Mouse (Mus musculus) lung, adult 2 months (tissue): ENCODE data around the gene Snx18.

Experiments used
- CTCF ChIP-seq: fragments of 200-500 bp; IDR thresholded peaks from 2 replicates; pipeline ENCODE4 v1.5.1; 2011; ENCODE audit warnings: mild to moderate bottlenecking, low read length, control low read depth; ENCODE audit not compliant: insufficient read depth
- POLR2A ChIP-seq: fragments of 200-500 bp; IDR thresholded peaks from 2 replicates; pipeline ENCODE4 v1.6.1; 2011; ENCODE audit warnings: low read depth, mild to moderate bottlenecking, control low read depth, low read length, borderline replicate concordance; ENCODE audit errors: extremely low read depth

DNA sequence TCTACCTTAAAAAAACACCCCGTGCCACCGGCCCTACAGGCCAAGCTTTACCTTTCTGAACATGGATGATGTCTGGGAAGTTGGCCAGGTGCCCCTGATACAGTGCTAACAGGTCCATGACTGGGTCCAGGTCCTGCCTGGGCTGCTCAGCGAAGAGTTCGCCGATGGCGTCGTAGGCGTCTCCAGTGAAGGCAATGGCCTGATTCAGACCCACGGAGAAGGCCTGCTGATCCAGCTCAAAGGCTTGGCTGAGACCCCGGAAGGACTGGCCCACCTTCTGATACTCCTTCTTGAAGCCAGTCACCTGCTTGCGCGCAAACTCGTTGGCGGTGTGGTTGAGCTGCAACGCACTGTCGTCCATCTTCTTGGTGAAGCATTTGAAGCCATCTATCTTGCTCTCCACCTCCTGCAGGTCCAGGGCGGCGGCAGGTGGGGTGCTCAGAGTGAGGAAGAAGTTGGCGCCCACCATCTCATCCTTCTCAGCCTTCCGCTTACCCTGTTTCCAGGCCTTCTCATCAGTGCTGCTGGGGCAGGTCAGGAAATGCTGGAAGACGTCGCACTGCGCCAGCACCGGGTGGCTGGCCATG, 1.5 kb downstream of the Snx18 start:
- no peak for TF ChIP-seq CTCF
- TF ChIP-seq POLR2A = no peak
